Mouse (Mus musculus) CD4-positive helper T cell, adult 2 months (primary cell): ENCODE measurements around the gene Syce2.
A peak's percentile ranks its signal among the peaks of the same experiment; 100 is the strongest.

Experiments used
- DNase-seq: peaks from one replicate; pipeline ENCODE4 v3.0.0-alpha.2; 2012; ENCODE audit warnings: low read depth, missing footprints, low spot score

Gene Syce2

DNA sequence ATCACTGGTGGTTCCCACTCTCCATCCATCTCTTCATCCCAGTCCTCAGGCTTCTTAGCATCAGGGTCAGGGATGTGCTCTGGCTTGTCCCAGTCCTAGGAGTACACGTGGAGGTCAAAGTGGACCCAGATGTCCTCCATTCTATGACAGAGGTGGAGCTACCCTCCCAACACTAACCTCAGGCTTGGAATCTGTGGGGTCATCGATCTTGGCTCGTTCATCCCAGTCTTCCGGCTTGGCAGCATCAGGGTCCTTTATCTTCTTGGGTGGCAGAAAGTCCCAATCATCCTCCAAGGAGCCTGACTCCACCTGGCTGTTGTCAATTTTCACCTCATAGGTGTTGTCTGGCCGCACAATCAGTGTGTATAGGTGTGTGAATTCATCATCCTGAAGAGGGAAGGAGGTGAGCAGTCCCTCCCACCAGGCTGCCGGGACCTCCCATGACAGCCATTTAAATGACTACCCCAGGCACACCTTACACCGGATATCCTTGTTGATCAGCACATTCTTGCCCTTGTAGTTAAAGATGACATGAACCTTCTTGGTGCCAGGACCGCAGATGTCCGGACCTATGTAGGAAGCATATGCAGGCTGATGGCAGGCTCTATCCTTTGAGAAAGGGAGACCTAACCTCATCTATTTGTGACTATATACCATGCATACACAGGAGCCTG lies 27.4 kb upstream of the Syce2 start:
- peak; percentile 35 for DNase-seq

DNA sequence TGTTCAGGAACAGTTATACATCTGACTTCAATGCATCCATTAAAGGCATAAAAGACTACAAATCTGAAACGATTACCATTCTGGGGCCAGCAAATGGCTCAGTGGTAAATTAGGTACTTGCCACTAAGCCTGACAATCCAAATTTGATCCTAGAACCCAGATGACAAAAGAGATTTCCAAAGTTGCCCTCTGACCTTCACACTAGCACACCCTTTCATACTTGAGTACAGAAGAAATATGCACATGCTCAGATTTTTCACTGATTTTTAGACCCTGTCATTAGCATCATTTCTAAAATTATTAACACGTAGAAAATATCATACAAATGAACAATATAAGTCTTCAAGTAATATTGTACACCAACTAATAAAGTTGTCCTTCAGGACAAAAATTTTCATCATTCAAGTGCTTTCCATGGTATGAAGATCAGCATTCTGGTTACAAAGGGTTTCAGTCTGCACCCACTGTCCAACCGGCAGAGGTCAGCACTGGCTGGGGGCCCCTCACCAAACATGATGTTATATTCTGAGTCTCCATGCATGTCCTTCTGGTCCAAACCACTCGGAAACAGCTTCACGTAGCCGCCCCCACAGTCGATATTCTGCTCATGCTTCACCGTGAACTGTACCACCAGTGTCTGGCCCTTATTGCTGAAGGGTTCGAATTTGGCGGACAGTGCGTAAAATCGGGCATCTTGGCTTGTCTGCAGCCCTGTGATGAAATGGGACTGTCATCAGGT lies 26.4 kb upstream of the Syce2 start:
- no peak for DNase-seq

DNA sequence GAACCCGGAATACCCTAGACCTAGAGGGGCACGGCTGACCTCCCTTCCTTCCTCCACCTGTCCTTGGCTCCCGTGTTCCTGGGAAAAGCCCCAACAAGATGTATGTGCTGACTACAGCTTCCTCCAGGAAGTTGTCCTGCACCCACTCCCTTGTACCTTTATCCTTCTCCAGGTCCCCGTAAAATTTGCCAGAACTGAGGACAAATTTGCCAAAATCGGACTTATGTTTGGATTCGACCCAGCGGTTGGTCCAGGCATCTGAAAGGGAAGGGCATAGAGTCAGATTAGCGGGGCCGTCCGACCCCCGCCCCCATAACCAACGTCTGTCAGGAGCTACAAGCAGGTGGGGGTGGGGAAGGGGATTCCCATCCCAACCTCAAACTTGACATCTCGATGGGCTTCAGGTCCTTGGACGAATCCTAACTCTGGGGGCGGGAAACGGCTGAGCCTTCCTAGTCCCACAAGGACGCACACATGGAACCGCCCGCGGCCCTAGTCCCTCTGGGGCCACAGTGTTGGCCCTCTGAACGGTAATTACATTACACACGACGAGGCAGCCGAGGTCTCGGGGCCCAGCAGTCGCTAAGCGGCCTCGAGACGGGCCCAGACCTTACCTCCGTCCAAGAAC lies 25.7 kb upstream of the Syce2 start:
- DNase-seq, result no peak

DNA sequence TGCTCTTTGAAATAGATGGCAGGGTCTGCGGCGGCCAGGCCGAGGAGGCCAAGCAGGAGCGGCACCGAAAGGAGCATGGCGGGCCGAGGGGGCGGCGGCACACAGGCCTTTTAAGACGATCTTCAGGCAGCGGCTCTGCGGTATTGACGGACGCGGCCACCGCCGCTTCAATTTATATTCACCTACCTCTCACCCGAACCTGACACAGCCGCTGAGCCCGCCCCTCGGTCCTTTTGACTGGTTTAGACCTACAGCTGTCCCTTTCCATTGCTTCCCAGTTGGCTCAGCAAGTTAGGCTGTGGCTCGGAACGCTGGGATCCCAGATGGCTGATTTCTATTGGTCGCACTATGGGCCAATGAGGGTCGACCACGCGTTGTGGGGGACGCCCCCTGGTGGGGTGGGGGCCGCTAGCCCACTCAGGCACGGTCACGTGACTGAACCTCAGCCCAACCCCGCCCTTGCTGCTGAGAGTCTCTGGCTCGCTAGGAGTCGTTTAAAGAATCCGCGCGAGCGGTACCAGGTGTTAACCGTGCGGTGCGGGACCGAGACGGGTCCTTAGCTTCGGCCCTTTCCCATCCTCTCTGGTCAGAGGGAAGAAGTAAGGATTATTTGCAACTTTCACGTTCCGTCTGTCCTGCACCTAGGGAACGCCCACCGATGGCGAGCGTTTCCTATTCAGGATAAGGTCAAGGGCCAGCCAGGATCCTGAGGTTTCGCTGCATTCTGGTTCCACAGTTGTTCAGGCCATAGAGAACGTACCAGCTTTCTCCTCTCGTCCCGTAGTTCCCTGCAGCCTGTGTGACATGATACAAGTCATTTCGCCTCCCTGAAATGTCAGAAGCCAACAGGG lies 25.0 kb upstream of the Syce2 start, which contains the start of gene Calr:
Gene Calr, minus strand, starts transcription at position 213 of the 851 bp plus-strand sequence.
- peak; percentile 100 for DNase-seq

DNA sequence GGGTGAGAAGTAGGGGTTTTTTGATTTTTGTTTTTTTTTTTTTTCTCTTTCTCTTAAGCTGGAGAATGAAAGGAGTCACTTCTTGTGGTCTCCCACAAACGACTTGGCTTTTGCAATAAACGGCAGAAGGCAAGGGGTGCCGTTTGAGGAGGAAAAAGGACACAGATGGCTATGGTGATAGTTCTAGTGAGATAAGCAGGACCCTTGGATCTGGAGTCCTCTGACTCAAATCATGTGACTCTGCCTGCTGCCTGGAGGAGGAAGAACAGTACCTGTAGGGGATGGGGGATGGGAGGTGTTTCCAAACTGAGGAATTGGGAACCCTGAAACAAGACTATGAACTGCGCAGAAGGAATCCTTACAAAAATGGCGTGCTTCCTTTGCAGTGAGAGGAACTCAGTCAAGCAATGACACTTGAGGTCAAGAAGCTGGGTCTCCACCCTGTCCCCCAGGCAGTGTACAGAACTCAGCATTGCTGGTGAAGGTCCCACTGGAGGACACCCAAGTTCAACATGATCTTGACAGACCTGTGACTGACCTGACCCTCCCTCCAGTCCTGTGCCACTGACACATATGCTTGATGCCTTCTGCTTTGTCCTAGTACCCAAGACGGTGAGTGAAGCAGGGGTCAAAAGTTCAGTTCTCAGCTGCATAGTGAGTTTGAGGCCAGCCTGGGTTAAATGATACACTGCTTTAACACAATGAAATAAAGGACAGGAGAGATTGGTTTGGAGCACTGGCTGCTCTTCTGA lies 24.1 kb upstream of the Syce2 start:
- DNase-seq, result no peak

DNA sequence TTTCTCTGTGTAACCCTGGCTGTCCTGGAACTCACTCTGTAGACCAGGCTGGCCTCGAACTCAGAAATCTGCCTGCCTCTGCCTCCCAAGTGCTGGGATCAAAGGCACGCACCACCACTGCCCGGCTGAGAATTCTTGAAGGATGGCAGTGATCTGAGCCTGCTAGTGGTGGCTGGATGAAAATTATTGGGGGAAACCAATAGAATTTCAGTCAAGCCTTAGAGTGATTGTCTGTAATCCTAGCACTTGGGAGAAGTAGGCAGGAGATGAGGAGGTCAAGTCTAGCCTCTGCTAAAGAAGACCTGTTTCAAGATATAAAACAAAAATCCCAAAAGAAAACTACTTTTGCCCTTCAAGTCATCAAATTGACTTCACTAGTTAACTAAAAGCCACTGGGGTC lies 15.5 kb upstream of the Syce2 start:
- no peak for DNase-seq

DNA sequence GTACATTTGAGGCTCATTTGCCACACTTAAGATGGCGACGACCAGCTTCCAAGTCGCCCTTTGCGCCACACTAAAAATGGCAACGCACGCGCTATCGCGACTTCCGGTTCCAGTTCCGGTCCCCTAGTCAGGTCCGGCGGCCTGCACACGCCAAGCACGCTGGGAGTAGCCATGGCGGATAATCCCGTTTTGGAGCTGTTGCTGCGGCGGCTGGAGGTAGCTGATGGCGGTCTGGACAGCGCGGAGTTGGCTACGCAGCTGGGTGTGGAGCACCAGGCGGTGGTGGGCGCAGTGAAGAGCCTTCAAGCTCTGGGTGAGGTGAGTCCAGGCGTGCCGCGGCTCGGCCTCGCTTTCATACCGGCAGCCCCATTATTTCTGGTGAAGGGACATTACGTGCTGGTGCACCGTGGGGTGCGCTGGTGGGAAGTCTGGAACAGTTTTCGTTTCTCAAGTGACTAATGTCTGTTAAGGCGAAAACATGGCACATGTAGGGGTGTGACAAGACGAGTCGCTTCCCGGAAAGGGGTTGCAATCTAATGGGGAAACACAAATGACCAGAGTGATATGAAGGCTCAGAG lies 15.0 kb upstream of the Syce2 start, which contains the start of gene Farsa:
Gene Farsa, plus strand, starts transcription at position 126 of the 578 bp plus-strand sequence.
- peak; percentile 90 for DNase-seq

DNA sequence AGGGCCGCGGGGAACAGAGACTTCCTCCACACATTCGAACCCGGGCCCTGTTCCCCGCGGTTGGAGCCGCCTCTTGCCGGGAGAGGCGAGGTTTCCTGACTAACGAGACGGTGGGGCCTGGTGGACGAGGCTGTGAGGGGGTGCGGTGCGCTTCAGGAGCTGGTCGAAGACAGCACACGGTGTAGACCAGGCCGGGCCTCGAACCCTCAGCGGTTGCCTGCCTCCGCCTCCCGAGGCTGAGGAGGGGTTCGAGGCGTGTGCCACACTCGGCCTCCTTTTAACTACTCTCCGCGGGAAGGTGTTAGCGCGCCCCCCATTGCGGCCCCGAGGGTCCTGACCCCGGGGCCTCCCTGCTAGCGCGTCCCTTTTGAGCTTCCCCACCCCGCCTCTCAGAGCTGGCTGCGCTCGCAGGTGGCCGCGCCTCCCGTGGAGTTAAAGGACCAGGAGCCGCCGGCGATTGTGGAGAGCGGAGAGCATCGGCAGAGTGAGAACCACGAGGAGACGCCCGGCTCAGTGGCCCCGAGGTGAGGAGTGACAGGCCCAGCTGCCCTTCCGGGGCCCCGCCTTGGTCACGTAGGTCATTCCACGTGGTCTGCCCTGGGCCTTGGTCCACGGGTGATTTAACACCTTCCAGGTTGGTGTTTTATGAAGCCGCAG lies 526 bp downstream of the Syce2 start:
- DNase-seq, result peak; percentile 53

DNA sequence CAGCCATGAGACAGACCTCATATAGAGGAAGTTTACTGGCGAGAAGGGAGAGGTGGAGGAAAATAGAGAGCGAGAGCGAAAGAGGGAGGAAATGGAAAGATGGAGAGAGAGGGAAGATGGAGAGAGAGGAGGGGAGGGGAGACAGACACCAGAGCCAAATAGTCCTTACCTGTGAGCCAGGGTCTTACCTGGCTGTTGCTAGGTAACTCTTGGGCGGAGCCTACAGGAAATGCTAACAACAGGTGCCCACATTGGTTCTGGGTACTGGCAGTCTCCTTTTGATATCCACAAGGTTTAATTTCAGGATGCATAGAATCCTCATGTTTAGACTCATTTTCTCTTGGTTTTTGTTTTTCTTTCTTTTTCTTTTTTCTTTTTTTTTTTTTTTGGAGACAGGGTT lies 1.1 kb downstream of the Syce2 start:
- no peak for DNase-seq

DNA sequence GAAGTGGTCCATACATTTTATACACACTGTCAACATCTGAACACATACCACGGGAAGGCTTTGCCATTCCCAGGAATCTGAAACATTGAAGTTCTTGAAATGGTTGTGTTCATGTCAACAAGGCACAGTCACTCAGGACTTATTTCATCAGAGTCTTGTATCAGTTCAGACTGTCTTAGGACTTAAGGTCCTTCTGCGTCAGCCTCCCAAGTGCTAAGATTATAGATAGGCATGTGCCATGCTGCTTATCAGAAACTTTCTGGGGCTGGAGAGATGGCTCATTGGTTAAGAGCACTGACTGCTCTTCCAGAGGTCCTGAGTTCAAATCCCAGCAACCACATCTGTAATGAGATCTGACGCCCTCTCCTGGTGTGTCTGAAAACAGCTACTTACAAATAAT lies 2.4 kb downstream of the Syce2 start:
- DNase-seq, result no peak

DNA sequence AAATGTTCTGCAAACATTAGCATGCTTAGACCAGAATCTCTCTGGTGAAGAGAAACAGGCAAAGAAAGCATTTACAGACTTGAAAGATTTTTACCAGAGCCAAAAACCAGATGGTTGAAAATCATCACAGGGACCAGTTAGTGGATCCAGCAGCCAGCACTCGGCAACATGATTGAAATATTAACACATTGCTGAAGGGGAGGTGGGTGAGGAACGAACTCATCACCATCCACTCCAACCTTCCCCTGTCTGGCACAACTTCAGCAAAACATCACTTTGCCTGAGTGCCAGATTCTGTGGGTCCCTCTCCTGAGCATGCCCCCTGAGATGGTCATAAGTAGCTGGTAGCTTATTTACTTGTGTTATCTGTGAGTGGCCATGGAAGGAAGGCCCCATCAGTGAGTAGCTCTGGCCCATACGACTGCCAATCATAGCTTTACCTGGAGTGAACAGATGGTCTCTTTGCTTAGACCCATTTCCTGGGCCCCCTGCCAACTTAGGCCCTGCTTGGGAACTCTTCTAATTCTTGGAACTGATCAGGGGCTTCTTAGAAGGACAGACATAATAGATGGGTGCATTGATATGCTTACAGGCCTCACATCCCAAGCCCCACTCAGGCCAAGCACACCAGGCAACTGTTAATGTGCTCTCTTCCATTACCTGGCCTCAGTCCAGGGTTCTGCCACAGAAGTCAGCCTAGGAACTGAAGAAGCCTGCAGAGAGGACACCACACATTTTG lies 5.6 kb downstream of the Syce2 start:
- DNase-seq, result no peak

DNA sequence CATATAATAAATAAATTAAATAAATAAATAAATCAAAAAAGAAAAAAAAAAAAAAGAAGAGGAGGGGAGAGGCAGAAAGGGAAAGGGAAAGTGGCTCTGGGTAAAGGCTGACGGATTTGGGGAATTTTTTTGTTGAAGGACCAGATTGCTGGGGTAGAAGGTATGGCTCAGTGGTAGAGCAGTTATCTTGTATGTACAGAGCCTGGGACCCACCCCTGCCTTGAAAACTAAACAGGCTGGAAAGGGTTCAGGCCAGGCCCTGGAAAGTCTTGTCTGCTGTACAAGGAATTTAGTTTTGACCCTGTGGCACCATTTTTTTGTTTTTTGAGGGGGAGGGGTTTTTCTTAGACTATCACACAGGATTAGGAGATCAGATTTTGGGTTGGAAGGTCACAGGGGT lies 7.0 kb downstream of the Syce2 start:
- DNase-seq, result no peak

DNA sequence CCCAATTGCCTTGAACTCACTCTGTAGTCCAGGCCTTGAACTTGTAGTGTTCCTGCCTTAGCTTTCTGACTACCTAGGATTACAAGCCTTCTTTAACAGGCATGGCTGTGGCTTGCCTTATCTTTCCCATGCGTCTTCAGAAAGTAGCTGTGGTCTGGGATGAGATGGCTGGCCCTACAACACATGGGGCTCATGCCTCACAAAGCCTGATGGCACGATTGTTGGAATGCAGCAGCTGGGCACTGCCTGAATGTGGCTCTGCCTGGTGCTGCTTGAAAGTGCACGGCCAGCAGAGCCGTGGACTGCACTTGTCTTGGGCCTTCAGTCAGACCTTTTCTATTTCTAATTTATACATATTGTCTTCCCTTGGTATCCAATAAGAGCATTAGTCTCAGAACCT lies 12.8 kb downstream of the Syce2 start:
- DNase-seq, result no peak

DNA sequence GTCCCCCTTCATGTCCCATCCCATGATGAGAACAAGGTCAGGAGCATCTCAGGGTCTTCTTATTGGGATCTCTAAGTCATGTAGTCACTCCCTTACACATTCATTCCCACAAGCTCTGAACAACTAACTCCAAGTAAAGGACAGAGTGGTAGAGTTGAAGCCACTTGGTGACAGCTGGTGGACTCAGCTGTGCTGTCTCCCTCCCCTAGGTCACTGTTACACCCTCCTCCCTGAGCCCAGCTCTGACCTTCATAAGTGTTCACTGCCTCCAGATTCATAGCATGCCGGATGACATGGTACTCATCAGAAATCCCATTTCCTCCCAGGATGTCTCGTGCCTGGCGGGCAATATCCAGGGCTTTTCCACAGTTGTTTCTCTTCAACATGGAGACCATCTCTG lies 16.4 kb downstream of the Syce2 start:
- no peak for DNase-seq

DNA sequence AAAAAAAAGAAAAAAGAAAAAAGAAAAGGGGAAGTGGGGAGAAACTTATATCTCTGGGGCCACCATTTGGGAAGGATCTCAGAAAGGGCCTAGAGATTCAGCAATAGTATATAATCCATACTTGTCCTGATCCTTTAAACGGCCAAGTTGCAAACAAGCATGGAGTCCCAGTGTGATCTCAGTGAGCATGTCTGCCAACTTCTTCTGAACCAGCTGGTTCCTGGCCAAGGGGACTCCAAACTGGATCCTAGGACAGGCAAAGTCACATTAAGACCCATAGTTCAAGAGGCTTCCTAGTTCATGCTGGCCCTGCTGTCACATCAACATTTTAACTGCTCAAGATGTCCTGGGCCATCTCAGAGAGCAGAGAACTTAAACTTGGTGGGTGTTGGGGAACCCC lies 17.2 kb downstream of the Syce2 start:
- DNase-seq, result no peak

DNA sequence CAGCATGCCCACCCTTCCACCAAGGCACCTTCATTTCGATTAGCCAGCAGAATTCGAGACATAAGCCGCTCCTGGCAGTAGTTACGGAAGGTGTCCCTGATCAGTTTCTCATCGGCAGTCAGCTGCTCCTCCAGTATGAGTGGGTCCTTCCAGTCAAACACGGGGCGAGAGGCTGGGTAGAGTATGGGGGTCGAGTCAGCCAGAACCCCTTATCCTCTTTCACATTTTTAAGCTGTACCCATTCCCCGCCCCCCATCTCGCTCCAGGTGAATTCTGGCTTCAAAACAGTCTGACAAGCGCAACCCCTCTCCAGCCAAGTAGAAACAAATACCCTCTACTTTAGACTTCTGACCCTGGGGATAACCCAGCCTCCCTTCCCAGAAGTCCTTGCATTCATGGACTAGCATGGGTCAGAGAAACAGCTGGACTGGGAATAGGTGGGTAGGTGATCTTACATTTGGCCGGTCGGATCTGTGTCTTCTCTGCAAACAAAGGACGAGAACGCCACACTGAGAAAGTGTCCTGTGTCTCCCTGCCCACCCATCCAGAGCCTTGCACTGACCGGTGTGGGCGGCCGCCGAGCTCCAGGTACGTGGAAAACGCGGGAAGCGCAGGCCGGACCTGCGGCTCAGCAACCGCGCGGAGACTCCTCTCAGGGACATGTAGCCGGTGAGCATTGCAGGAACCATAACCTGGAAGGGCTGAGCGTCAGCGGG lies 21.2 kb downstream of the Syce2 start:
- no peak for DNase-seq

DNA sequence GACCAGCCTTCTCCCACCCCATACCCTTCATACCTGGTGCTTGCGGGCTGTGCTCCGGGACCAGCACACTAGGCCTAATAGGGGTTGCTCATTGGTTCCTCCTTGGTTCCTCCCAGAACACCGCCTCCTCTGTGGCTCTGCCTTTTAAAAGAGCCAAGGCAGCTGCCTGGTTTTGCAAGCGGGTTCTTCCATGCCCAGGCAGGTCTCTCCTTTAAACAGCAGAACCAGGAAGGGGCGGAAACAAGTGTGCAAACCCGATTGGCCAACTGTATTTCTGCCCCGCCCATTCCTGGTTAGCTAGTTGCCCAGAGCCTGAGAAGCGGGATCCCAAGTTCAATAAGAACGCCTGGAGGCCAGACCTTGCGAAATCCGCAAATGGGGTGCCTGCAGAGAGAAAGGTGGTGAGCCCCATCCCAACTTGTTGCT lies 21.8 kb downstream of the Syce2 start, which contains the start of gene Gcdh:
Gene Gcdh, minus strand, starts transcription at position 213 of the 426 bp plus-strand sequence.
- DNase-seq, result peak; percentile 93

DNA sequence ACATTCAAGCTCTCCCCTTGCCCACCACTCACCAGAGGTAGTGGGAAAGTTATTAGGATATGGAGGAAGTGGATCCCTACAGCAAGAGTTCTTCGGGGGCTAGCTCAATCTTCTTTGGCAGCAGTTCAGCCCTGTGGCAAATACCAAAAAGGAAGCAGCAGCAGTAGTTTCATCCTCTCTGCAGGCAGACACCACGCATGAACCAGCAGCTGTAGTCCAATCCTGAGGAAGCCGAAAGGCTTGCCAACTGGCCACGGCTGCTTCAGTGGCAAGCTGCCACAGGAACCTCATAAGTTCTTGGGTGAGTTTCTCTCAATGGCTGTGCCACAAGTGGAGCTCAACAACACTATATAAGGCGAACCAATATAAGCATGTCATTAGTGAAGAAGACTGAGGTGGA lies 24.1 kb downstream of the Syce2 start:
- no peak for DNase-seq

DNA sequence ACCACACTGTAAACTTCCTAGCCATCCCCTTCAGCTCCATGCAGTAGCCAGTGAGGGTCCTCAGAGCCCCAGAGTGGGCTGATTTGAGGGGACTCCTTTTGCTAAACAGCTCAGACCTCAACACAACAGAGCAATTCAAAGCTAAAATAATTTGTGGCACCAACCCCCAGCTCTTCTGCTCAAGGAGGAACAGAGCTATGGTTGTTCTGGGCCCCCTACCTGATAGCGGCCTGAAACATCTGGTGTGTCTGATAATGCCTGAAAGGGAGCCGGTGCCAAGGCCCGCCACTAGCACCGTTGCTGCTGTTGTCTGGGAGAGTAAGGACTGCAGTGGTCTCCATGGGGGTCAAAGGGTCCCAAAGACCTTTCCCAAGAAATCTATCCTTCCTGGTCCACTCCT lies 29.2 kb downstream of the Syce2 start:
- no peak for DNase-seq
